Mouse (Mus musculus): ENCODE results near the gene Irf4.

Irf4 gene

GRCm38 (mm10) chr13:30762224-30762623, 13.2 kb downstream of the Irf4 start:
- DNase-seq (ENCODE audit: low spot score in 2 of 2) = no peak

GRCm38 (mm10) chr13:30764014-30764740, 15.2 kb downstream of the Irf4 start:
- DNase-seq (ENCODE audit: low spot score in 2 of 2) = no peak

GRCm38 (mm10) chr13:30765906-30766305, 16.9 kb downstream of the Irf4 start:
- DNase-seq (ENCODE audit: low spot score in 2 of 2) = no peak

GRCm38 (mm10) chr13:30766636-30767476, 17.8 kb downstream of the Irf4 start:
- no peak for DNase-seq (ENCODE audit: low spot score in 2 of 2)

GRCm38 (mm10) chr13:30767477-30768127, 18.6 kb downstream of the Irf4 start:
- no peak for DNase-seq (ENCODE audit: low spot score in 2 of 2)

- no peak for DNase-seq (ENCODE audit: low spot score in 2 of 2)
Measured at GRCm38 (mm10) chr13:30776021-30776420, 27.0 kb downstream of the Irf4 start.

- DNase-seq (ENCODE audit: low spot score in 2 of 2) = no peak
Measured at GRCm38 (mm10) chr13:30777678-30778179, 28.7 kb downstream of the Irf4 start.

GRCm38 (mm10) chr13:30781905-30782304, 32.9 kb downstream of the Irf4 start:
- no peak for DNase-seq (ENCODE audit: low spot score in 2 of 2)

- no peak for DNase-seq (ENCODE audit: low spot score in 2 of 2)
Measured at GRCm38 (mm10) chr13:30782419-30782818, 33.4 kb downstream of the Irf4 start.

- DNase-seq (ENCODE audit: low spot score in 2 of 2) = no peak
Measured at GRCm38 (mm10) chr13:30785423-30786040, 36.5 kb downstream of the Irf4 start.

- peak; percentile 28 to 71 for DNase-seq (ENCODE audit: low spot score in 2 of 2)
Measured at GRCm38 (mm10) chr13:30786235-30787035, 37.4 kb downstream of the Irf4 start.

GRCm38 (mm10) chr13:30787036-30787320, 38.0 kb downstream of the Irf4 start:
- no peak for DNase-seq (ENCODE audit: low spot score in 2 of 2)

- peak in 1 of 2 experiments; percentile 3 for DNase-seq (ENCODE audit: low spot score in 2 of 2)
Measured at GRCm38 (mm10) chr13:30787556-30787955, 38.5 kb downstream of the Irf4 start.

GRCm38 (mm10) chr13:30787960-30788359, 38.9 kb downstream of the Irf4 start:
- DNase-seq (ENCODE audit: low spot score in 2 of 2) = peak in 1 of 2 experiments; percentile 2

GRCm38 (mm10) chr13:30788421-30788820, 39.4 kb downstream of the Irf4 start:
- DNase-seq (ENCODE audit: low spot score in 2 of 2) = no peak

GRCm38 (mm10) chr13:30790016-30790415, 41.0 kb downstream of the Irf4 start:
- DNase-seq (ENCODE audit: low spot score in 2 of 2) = peak in 1 of 2 experiments; percentile 3

- DNase-seq (ENCODE audit: low spot score in 2 of 2) = no peak
Measured at GRCm38 (mm10) chr13:30792308-30792707, 43.3 kb downstream of the Irf4 start.

- DNase-seq (ENCODE audit: low spot score in 2 of 2) = no peak
Measured at GRCm38 (mm10) chr13:30792741-30793140, 43.7 kb downstream of the Irf4 start.

- DNase-seq (ENCODE audit: low spot score in 2 of 2) = no peak
Measured at GRCm38 (mm10) chr13:30793196-30793595, 44.2 kb downstream of the Irf4 start.

GRCm38 (mm10) chr13:30793616-30794015, 44.6 kb downstream of the Irf4 start:
- no peak for DNase-seq (ENCODE audit: low spot score in 2 of 2)

- no peak for DNase-seq (ENCODE audit: low spot score in 2 of 2)
Measured at GRCm38 (mm10) chr13:30795960-30796359, 46.9 kb downstream of the Irf4 start.
